Mouse (Mus musculus) hindbrain, postnatal 0 days (tissue): ENCODE measurements around the gene Fsd1. TPM values are rescaled to one million over a fixed set of nuclear protein-coding genes. Genes with fewer than 3 reads are reported as not detected.
"Not testable (repeated sequence)": the region's sequence is repeated elsewhere in the genome, so short reads cannot be mapped to it uniquely, and the experiment has no call there.

Source experiments
- ATAC-seq: fragments of 200-750 bp; cut with Nextera tagmentation; 2 replicates; pipeline ENCODE4 v1.8.0; 2017; ENCODE audit warnings: mild to moderate bottlenecking, moderate TSS enrichment, moderate library complexity
- DNase-seq: peaks from one replicate; pipeline ENCODE4 v3.0.0-alpha.2; 2015; ENCODE audit warnings: low spot score
- H3K27ac ChIP-seq: fragments of 300-500 bp; sonication (generic); 2 replicates; pipeline ENCODE4 v1.5.1; 2014; ENCODE audit warnings: mild to moderate bottlenecking
- H3K27me3 ChIP-seq: fragments of 300-500 bp; sonication (generic); 2 replicates; pipeline ENCODE4 v1.6.1; 2014; ENCODE audit warnings: low read length, mixed read lengths; ENCODE audit not compliant: insufficient read depth
- H3K36me3 ChIP-seq: fragments of 300-500 bp; sonication (generic); 2 replicates; pipeline ENCODE4 v1.6.1; 2014; ENCODE audit warnings: low read length, mixed read lengths; ENCODE audit not compliant: insufficient read depth
- H3K4me1 ChIP-seq: fragments of 300-500 bp; sonication (generic); 2 replicates; pipeline ENCODE4 v1.6.1; 2014; ENCODE audit warnings: antibody characterized with exemption, low read length, mixed read lengths; ENCODE audit not compliant: insufficient read depth
- H3K4me2 ChIP-seq: fragments of 300-500 bp; sonication (generic); 2 replicates; pipeline ENCODE4 v1.6.1; 2014; ENCODE audit warnings: low read depth, mild to moderate bottlenecking, low read length, moderate library complexity, mixed read lengths
- H3K4me3 ChIP-seq: fragments of 300-500 bp; sonication (generic); 2 replicates; pipeline ENCODE4 v1.5.1; 2014; ENCODE audit warnings: low read length
- H3K9ac ChIP-seq: fragments of 300-500 bp; sonication (generic); replicated peaks from 2 replicates; pipeline ENCODE4 v1.6.1; 2014; ENCODE audit warnings: mild to moderate bottlenecking, low read length, moderate library complexity, mixed read lengths
- H3K9me3 ChIP-seq: fragments of 300-500 bp; sonication (generic); 2 replicates; pipeline ENCODE4 v1.6.1; 2016; ENCODE audit warnings: low read length, mixed read lengths
- CTCF ChIP-seq: IDR thresholded peaks from 2 replicates; pipeline ENCODE4 v1.5.1; 2016; ENCODE audit warnings: antibody characterized with exemption, control low read depth, low read depth
- WGBS: fragments of 180-500 bp; shearing (Covaris S2); extraction: QIAGEN DNeasy Blood & Tissue Kit; methylation state at CpG from one replicate; pipeline ENCODE4 v1.1.7; 2014; 5-methylcytosine and 5-hydroxymethylcytosine counted together
- polyA plus RNA-seq: library from polyadenylated mRNA; unstranded; fragments of >200 nt; fragmentation: Nextera tagmentation; extraction: Ambion mirVana; gene quantifications from 2 replicates; pipeline ENCODE4 v1.2.1, GENCODE M21; 2015
- total RNA-seq: library from RNA; depleted of rRNA; stranded (reverse); fragments of >200 nt; gene quantifications from 2 replicates; pipeline ENCODE4 v1.2.3, GENCODE M21; 2014; rRNA removed

Fsd1 gene
- total RNA-seq (136 and 140 TPM in 2 replicates), polyA plus RNA-seq (178 and 193 TPM in 2 replicates)

DNA sequence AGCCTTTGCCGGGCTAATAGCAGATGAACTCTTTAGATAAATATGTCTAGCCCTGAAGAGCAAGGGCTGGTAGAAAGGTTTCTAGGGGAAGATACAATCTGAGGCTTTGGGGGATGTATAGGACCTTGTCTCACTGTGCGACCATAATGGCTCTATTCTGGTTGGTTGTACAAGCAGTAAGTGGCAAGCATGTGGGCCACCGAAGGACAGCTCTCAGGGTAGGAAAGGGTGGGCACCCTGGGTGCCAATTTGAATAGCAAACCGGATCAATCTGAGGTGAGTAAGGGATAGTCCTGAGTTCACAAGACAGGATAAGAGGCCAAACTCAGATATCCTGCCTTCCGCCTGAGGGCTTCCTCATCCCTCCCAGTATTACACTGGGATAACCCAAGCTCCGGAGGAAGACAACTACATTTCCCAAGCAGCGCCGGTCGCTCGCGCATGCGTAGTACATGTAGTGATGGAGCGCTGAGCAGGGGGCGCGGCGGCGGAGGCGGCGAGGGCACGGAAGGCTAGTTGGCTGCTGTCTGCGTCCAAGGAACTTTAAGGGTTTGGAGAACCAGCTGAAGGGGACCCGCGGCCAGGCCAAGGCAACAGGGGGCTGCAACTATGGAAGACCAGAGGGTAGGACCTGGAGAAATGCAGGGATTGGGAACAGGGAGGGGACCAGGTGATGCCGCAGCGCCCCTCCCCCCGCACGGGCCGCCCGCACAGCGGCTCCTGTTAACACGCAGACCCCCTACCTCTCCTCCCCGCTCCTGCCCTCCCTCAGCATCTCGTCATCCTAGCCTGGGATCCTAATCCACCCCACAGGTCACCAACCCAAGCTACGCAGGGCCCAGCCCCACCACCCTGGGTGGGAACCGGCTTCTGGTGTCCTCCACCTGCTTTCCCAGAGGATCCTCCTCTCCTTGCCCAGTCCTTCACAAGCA is at the start of gene Fsd1:
Fsd1 (plus strand) TSS at position 480 of the 932 bp plus-strand sequence.
- WGBS = 9% methylated on average over 33 of the region's 35 CpGs
- peak; percentile 90 for DNase-seq
- Histone ChIP-seq H3K4me1 (peaks cover 11% of the 10 kb centered on the region), H3K27me3 (no peaks in the 10 kb centered on the region), H3K9ac (peak within 1 kb of the TSS; percentile 71), H3K4me3 (peak within 1 kb of the TSS; percentile 66), H3K9me3 (no peaks in the 10 kb centered on the region), H3K4me2 (peak within 1 kb of the TSS; percentile 76), H3K36me3 (peaks cover 3% of the 10 kb centered on the region; the same call in 1 of the 2 replicates), H3K27ac (peak within 1 kb of the TSS; percentile 74; the same call in 1 of the 2 replicates)
- peak; percentile 85 for ATAC-seq
- TF ChIP-seq CTCF = peak; percentile 26; the same call in 1 of the 2 replicates

GRCm38 (mm10) chr17:55944387-55944865 is 41.9 kb upstream of the Fsd1 start:
- Histone ChIP-seq H3K4me2 (peak overlapping the region; percentile 66), H3K27ac (peak overlapping the region; percentile 94), H3K4me3 (peak overlapping the region; percentile 45), H3K9ac (0 out of 2 replicates have a peak overlapping the region, but pooled peaks have one; percentile 37)
- 32% methylated on average over 10 of the region's 10 CpGs for WGBS
- not testable (repeated sequence) for ATAC-seq, H3K36me3 ChIP-seq, H3K4me1 ChIP-seq, H3K27me3 ChIP-seq, DNase-seq, H3K9me3 ChIP-seq

DNA sequence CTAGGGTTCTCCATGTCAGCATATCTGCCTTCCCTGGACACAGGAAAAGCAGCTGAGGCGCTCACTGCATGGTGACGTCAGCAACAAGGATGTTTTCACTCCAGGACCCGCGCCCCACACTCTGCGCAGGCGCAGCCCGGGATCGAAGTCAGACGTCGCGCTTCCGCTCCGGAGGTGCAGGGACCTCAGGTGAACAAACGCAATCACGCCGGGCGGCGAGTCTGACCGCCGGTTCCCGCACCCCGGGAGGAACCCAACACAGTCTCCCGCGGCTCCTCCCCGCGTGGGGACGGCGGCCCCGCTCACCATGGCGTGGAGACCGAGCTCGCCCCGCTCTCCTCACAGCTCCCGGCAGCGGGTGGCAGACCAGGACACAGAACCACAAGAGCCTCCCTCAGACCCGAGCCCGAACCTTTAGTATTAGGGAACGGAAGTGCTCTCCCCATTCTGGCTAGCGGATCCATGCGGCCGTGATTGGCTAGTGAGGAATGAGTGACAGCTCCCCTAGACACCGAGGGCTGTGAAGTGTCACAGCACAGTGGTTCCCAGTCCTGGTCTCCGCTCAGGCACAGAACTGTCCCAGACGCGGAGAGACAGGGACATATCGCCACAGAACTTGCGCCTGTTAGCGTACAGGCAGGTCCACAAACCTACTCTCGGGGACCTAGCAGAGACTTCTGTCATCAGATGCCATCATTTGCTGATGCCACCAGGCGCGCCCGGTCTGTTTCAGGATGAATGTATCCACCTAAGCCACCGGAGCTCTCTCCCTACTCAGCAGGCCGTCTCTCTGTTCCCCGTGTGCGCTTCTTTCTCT is 41.2 kb upstream of the Fsd1 start:
- peak overlapping the region; percentile 94 for H3K27ac ChIP-seq

DNA sequence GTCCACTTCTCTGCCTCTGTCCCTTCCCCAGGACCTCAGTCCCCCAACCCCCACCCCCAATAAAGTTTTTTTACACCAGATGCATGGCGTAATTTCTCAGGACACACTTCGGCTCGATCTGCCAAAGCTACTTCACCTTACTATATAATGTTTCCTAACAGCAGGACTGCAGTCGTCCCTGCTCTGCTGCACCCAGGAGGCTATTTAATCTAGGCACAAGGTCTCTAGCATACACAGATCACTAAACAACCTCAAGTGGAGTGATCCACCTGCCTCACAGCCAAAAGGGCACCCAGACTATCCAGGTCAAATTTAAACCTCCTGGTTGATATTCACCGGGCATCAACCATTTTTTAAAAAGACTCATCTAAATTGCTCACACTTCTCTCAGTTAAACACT is 40.6 kb upstream of the Fsd1 start:
- peak overlapping the region; percentile 54 for H3K9ac ChIP-seq
- no peaks in the 10 kb centered on the region for H3K4me1 ChIP-seq
- peak overlapping the region; percentile 66 for H3K4me2 ChIP-seq
- no peaks in the 10 kb centered on the region for H3K36me3 ChIP-seq
- no peak for DNase-seq
- no peak for ATAC-seq
- peak overlapping the region; percentile 94 for H3K27ac ChIP-seq
- 0 out of 2 replicates have a peak, but pooled peaks cover 3% of the 10 kb centered on the region for H3K9me3 ChIP-seq
- 29% methylated on average over 5 of the region's 5 CpGs for WGBS
- H3K4me3 ChIP-seq = peak overlapping the region; percentile 45
- no peak for TF ChIP-seq CTCF
- no peaks in the 10 kb centered on the region for H3K27me3 ChIP-seq

More for the DNA sequence above, 41.2 kb upstream of the Fsd1 start:
- not testable (repeated sequence) for H3K36me3 ChIP-seq, H3K27me3 ChIP-seq, H3K9me3 ChIP-seq, H3K4me1 ChIP-seq
- peak overlapping the region; percentile 54 for H3K9ac ChIP-seq
- WGBS = 1% methylated on average over 55 of the region's 56 CpGs
- ATAC-seq = peak; percentile 99
- peak overlapping the region; percentile 45 for H3K4me3 ChIP-seq
- peak overlapping the region; percentile 66 for H3K4me2 ChIP-seq
- DNase-seq = peak; percentile 85

DNA sequence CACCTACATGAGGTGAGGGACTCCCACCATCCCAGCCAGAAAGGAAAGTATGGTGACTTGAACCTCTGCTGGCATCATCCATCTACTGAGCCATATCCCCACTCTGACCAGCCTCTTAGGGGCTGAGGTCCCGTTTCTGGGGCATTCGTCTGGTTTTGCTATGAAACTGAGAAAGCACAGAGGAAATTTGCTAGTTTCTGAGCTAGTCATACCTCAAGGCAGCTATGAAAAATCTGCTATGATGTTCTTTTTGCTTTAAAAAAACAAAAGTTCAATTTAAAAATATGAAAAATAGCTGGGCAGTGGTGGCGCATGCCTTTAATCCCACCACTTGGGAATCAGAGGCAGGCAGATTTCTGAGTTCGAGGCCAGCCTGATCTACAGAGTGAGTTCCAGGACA is 37.7 kb upstream of the Fsd1 start:
- Histone ChIP-seq H3K4me3 (no peak overlapping the region), H3K4me2 (no peak overlapping the region), H3K4me1 (no peaks in the 10 kb centered on the region), H3K36me3 (no peaks in the 10 kb centered on the region), H3K27me3 (no peaks in the 10 kb centered on the region), H3K9me3 (no peaks in the 10 kb centered on the region), H3K27ac (no peak overlapping the region), H3K9ac (no peak overlapping the region)
- DNase-seq (no peak), ATAC-seq (no peak)
- TF ChIP-seq CTCF = no peak
- 91% methylated on average over 4 of the region's 4 CpGs for WGBS

DNA sequence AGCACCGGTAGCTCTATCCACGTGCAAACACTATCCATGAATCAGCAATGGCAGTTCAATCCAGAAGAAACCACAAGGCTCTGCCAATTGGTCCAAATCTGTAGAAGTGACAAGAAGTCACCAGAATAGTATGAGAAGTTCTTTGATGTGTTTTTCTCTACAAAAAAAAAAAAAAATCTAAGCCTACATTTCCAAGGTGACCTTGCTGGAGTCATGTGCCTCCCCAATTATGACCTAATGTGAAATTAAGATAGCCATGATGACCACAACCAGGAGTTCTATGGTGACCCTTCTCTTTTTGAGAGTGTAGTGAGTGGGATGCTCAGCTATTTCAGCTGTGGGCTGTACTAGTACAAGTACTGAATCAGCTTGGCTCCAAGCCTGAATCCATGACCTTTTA is 36.9 kb upstream of the Fsd1 start, which contains the start of gene Zfp119b:
Zfp119b (minus strand) TSS at position 101 of the 400 bp plus-strand sequence.
- Histone ChIP-seq H3K27me3 (no peaks in the 10 kb centered on the region), H3K4me3 (no peak within 1 kb of the TSS), H3K4me2 (no peak within 1 kb of the TSS), H3K4me1 (no peaks in the 10 kb centered on the region), H3K27ac (no peak within 1 kb of the TSS), H3K9ac (no peak within 1 kb of the TSS), H3K9me3 (no peaks in the 10 kb centered on the region), H3K36me3 (no peaks in the 10 kb centered on the region)
- TF ChIP-seq CTCF = no peak
- WGBS = 91% methylated on average over 2 of the region's 2 CpGs
- ATAC-seq = no peak
- DNase-seq = no peak
